Mouse (Mus musculus) stomach, embryonic 15.5 days (tissue): Measurements from ENCODE around the gene Lcn6. TPM values are rescaled to one million over a fixed set of nuclear protein-coding genes. Genes with fewer than 3 reads are reported as not detected.

ENCODE experiments used
- ATAC-seq: fragments of 200-750 bp; cut with Nextera tagmentation; 2 replicates; pipeline ENCODE4 v1.8.0; 2017; ENCODE audit warnings: low read depth, moderate number of reproducible peaks, moderate TSS enrichment; ENCODE audit not compliant: insufficient read depth, low FRiP score
- H3K27ac ChIP-seq: fragments of 300-500 bp; sonication (generic); 2 replicates; pipeline ENCODE4 v1.5.1; 2015; ENCODE audit warnings: mild to moderate bottlenecking, inconsistent platforms
- H3K27me3 ChIP-seq: fragments of 300-500 bp; sonication (generic); replicated peaks from 2 replicates; pipeline ENCODE4 v1.6.1; 2015; ENCODE audit warnings: inconsistent platforms
- H3K36me3 ChIP-seq: fragments of 300-500 bp; sonication (generic); 2 replicates; pipeline ENCODE4 v1.6.1; 2015; ENCODE audit warnings: inconsistent platforms
- H3K4me1 ChIP-seq: fragments of 300-500 bp; sonication (generic); 2 replicates; pipeline ENCODE4 v1.6.1; 2015; ENCODE audit warnings: inconsistent platforms
- H3K4me2 ChIP-seq: fragments of 300-500 bp; sonication (generic); 2 replicates; pipeline ENCODE4 v1.6.1; 2015; ENCODE audit warnings: mild to moderate bottlenecking, inconsistent platforms
- H3K4me3 ChIP-seq: fragments of 300-500 bp; sonication (generic); replicated peaks from 2 replicates; pipeline ENCODE4 v1.5.1; 2015; ENCODE audit warnings: inconsistent platforms
- H3K9ac ChIP-seq: fragments of 300-500 bp; sonication (generic); 2 replicates; pipeline ENCODE4 v1.6.1; 2015; ENCODE audit warnings: inconsistent platforms
- H3K9me3 ChIP-seq: fragments of 300-500 bp; sonication (generic); 2 replicates; pipeline ENCODE4 v1.6.1; 2016; ENCODE audit warnings: inconsistent platforms
- WGBS: fragments of 180-500 bp; shearing (Covaris S2); methylation state at CpG from one replicate; pipeline ENCODE4 v1.1.7; 2015; 5-methylcytosine and 5-hydroxymethylcytosine counted together
- polyA plus RNA-seq: library from polyadenylated mRNA; unstranded; fragments of >200 nt; fragmentation: Nextera tagmentation; extraction: Ambion mirVana; gene quantifications from 2 replicates; pipeline ENCODE4 v1.2.1, GENCODE M21; 2015

Lcn6 gene
- polyA plus RNA-seq: not detected in 2 replicates

GRCm38 (mm10) chr2:25676486-25676885, at the start of gene Lcn6:
Gene Lcn6 (plus strand): TSS chr2:25676786.
- 72% methylated on average over 3 of the region's 3 CpGs for WGBS
- Histone ChIP-seq H3K4me2 (no peak within 1 kb of the TSS), H3K9me3 (no peaks in the 10 kb centered on the region), H3K4me3 (no peak within 1 kb of the TSS), H3K4me1 (no peaks in the 10 kb centered on the region), H3K27me3 (no peaks in the 10 kb centered on the region), H3K9ac (no peak within 1 kb of the TSS), H3K36me3 (no peaks in the 10 kb centered on the region), H3K27ac (no peak within 1 kb of the TSS)
- ATAC-seq: no peak

- Histone ChIP-seq H3K27ac (no peak within 1 kb of the TSS), H3K4me2 (no peak within 1 kb of the TSS), H3K27me3 (no peaks in the 10 kb centered on the region), H3K4me3 (no peak within 1 kb of the TSS), H3K4me1 (no peaks in the 10 kb centered on the region), H3K9ac (no peak within 1 kb of the TSS), H3K9me3 (no peaks in the 10 kb centered on the region), H3K36me3 (no peaks in the 10 kb centered on the region)
- no peak for ATAC-seq
- WGBS: 73% methylated on average over 6 of the region's 6 CpGs
Observed at GRCm38 (mm10) chr2:25627811-25628210, 48.8 kb upstream of the Lcn6 start, which contains the start of gene Fcna. Gene Fcna (minus strand): TSS chr2:25628030.

DNA sequence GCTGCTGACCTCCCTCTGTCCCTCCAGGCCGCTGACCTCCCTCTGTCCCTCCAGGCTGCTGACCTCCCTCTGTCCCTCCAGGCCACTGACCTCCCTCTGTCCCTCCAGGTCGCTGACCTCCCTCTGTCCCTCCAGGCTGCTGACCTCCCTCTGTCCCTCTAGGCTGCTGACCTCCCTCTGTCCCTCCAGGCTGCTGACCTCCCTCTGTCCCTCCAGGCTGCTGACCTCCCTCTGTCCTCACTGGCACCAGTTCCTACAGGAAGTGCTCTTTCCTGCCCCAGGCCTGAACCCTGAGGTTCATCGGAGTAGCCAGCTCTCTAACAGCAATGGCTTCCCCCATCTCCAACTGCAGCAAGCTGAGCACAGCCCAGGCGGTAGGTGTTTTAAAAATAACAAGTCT, 47.8 kb upstream of the Lcn6 start:
- H3K27me3 ChIP-seq: no peaks in the 10 kb centered on the region
- no peaks in the 10 kb centered on the region for H3K9me3 ChIP-seq
- H3K4me2 ChIP-seq: no peak overlapping the region
- no peak for ATAC-seq
- 42% methylated on average over 4 of the region's 4 CpGs for WGBS
- no peak overlapping the region for H3K27ac ChIP-seq
- no peaks in the 10 kb centered on the region for H3K36me3 ChIP-seq
- H3K9ac ChIP-seq: no peak overlapping the region
- no peak overlapping the region for H3K4me3 ChIP-seq
- no peaks in the 10 kb centered on the region for H3K4me1 ChIP-seq

GRCm38 (mm10) chr2:25633616-25634015, 43.0 kb upstream of the Lcn6 start:
- no peak overlapping the region for H3K4me2 ChIP-seq
- 83% methylated on average over 3 of the region's 3 CpGs for WGBS
- no peak for ATAC-seq

GRCm38 (mm10) chr2:25634046-25634445, 42.5 kb upstream of the Lcn6 start:
- 47% methylated on average over 1 of the region's 1 CpGs for WGBS
- Histone ChIP-seq H3K4me2 (no peak overlapping the region), H3K4me1 (no peaks in the 10 kb centered on the region), H3K36me3 (no peaks in the 10 kb centered on the region), H3K4me3 (no peak overlapping the region), H3K9ac (no peak overlapping the region), H3K27ac (no peak overlapping the region), H3K27me3 (no peaks in the 10 kb centered on the region), H3K9me3 (no peaks in the 10 kb centered on the region)
- ATAC-seq: no peak

More at GRCm38 (mm10) chr2:25633616-25634015, 43.0 kb upstream of the Lcn6 start:
- Histone ChIP-seq H3K9ac (no peak overlapping the region), H3K9me3 (no peaks in the 10 kb centered on the region), H3K36me3 (no peaks in the 10 kb centered on the region), H3K4me3 (no peak overlapping the region), H3K27me3 (no peaks in the 10 kb centered on the region), H3K27ac (no peak overlapping the region), H3K4me1 (no peaks in the 10 kb centered on the region)

DNA sequence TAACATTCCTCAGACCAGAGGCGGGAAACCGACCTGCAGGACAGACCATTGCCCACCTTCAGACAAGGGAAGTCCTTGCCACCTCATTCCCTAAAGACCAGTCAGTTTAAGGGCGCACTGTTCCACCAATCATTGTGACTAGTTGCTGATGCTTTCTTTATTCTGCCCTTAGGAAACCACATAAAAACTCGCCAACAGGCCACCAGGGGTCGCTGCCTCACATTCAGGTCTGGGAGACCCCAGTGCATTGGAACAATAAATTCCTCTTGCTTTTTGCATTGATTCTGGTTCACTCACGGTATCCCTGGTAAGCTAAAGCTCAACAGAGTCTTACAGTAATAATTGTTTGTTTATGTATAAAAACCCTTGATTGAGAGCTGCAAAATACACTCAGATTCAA, 36.7 kb upstream of the Lcn6 start:
- H3K9ac ChIP-seq: no peak overlapping the region
- H3K4me2 ChIP-seq: no peak overlapping the region
- H3K4me1 ChIP-seq: no peaks in the 10 kb centered on the region
- no peaks in the 10 kb centered on the region for H3K36me3 ChIP-seq
- no peaks in the 10 kb centered on the region for H3K9me3 ChIP-seq
- WGBS: 13% methylated on average over 6 of the region's 6 CpGs
- H3K27me3 ChIP-seq: no peaks in the 10 kb centered on the region
- no peak for ATAC-seq
- no peak overlapping the region for H3K4me3 ChIP-seq
- H3K27ac ChIP-seq: no peak overlapping the region

GRCm38 (mm10) chr2:25652902-25653301, 23.7 kb upstream of the Lcn6 start, which contains the start of gene Lcn8:
Gene Lcn8 (plus strand): TSS chr2:25653120.
- H3K4me2 ChIP-seq: no peak within 1 kb of the TSS
- no peaks in the 10 kb centered on the region for H3K4me1 ChIP-seq
- no peak for ATAC-seq
- H3K27me3 ChIP-seq: no peaks in the 10 kb centered on the region
- no peak within 1 kb of the TSS for H3K9ac ChIP-seq
- H3K4me3 ChIP-seq: no peak within 1 kb of the TSS
- H3K36me3 ChIP-seq: no peaks in the 10 kb centered on the region
- no peaks in the 10 kb centered on the region for H3K9me3 ChIP-seq
- 60% methylated on average over 2 of the region's 2 CpGs for WGBS
- no peak within 1 kb of the TSS for H3K27ac ChIP-seq

GRCm38 (mm10) chr2:25654502-25654901, 22.1 kb upstream of the Lcn6 start:
- Histone ChIP-seq H3K4me3 (no peak overlapping the region), H3K27ac (no peak overlapping the region), H3K9ac (no peak overlapping the region), H3K27me3 (no peaks in the 10 kb centered on the region), H3K4me1 (no peaks in the 10 kb centered on the region), H3K4me2 (no peak overlapping the region), H3K36me3 (no peaks in the 10 kb centered on the region), H3K9me3 (no peaks in the 10 kb centered on the region)
- no peak for ATAC-seq
- 32% methylated on average over 1 of the region's 1 CpGs for WGBS

GRCm38 (mm10) chr2:25656691-25657090, 19.9 kb upstream of the Lcn6 start:
- Histone ChIP-seq H3K36me3 (no peaks in the 10 kb centered on the region), H3K9me3 (no peaks in the 10 kb centered on the region), H3K4me1 (no peaks in the 10 kb centered on the region), H3K4me2 (no peak overlapping the region), H3K27me3 (no peaks in the 10 kb centered on the region), H3K9ac (no peak overlapping the region), H3K4me3 (no peak overlapping the region), H3K27ac (no peak overlapping the region)
- ATAC-seq: no peak
- 85% methylated on average over 4 of the region's 4 CpGs for WGBS

- H3K36me3 ChIP-seq: no peaks in the 10 kb centered on the region
- no peak overlapping the region for H3K4me3 ChIP-seq
- no peaks in the 10 kb centered on the region for H3K9me3 ChIP-seq
- no peak overlapping the region for H3K4me2 ChIP-seq
- no peak overlapping the region for H3K9ac ChIP-seq
- ATAC-seq: no peak
- H3K27me3 ChIP-seq: no peaks in the 10 kb centered on the region
- WGBS: 85% methylated on average over 4 of the region's 4 CpGs
- H3K27ac ChIP-seq: no peak overlapping the region
- no peaks in the 10 kb centered on the region for H3K4me1 ChIP-seq
Observed at GRCm38 (mm10) chr2:25657246-25657645, 19.3 kb upstream of the Lcn6 start.

DNA sequence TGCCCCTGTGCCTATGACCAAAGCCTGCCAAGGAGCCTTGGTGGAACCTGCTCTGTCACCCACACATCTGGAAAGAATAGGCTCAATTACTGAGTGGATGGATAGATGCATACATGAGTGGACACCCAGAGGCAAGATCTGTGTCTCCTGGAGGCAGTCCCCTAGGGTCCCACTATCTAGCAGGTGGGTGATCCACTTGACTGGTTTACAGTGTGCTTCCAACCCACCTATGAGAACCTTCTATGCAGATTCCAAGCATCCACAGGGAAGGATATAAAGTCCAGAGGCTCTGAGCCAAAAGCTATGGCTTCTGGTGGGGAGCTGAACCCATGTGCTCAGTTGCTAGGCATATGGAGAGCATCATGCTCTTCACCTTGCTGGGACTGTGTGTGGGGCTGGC, 18.9 kb upstream of the Lcn6 start, which contains the start of gene Lcn5:
Lcn5 (plus strand) TSS at position 301 of the 400 bp plus-strand sequence.
- no peaks in the 10 kb centered on the region for H3K9me3 ChIP-seq
- no peaks in the 10 kb centered on the region for H3K4me1 ChIP-seq
- no peaks in the 10 kb centered on the region for H3K36me3 ChIP-seq
- no peak within 1 kb of the TSS for H3K4me2 ChIP-seq
- H3K4me3 ChIP-seq: no peak within 1 kb of the TSS
- no peaks in the 10 kb centered on the region for H3K27me3 ChIP-seq
- no peak within 1 kb of the TSS for H3K27ac ChIP-seq
- no peak within 1 kb of the TSS for H3K9ac ChIP-seq
- no peak for ATAC-seq

DNA sequence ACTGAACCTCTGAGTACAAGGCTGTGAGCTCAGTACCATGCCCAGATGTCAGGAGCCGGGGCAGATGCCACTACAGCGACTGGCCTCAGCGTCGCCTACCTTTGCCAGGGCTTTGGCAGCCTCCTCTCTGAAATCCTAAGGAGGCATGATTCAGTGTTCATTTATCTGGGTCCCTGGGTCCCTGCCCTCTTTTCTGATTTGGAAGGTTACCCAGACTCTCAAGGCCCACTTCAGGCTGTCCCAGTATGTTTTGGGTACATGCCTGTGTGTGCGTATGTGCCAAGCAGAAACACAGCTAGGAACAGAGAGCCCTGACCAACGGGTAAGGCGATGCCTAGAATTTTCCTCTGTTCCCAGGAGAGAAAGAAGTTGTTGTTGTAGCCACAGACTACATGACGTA, 16.3 kb upstream of the Lcn6 start:
- no peak overlapping the region for H3K4me2 ChIP-seq
- H3K27me3 ChIP-seq: no peaks in the 10 kb centered on the region
- no peaks in the 10 kb centered on the region for H3K36me3 ChIP-seq
- no peak for ATAC-seq
- no peak overlapping the region for H3K4me3 ChIP-seq
- no peak overlapping the region for H3K27ac ChIP-seq
- H3K4me1 ChIP-seq: no peaks in the 10 kb centered on the region
- H3K9me3 ChIP-seq: no peaks in the 10 kb centered on the region
- 86% methylated on average over 8 of the region's 8 CpGs for WGBS
- no peak overlapping the region for H3K9ac ChIP-seq
